Mouse (Mus musculus): ENCODE results near the gene Mtg2. TPM values are rescaled to one million over a fixed set of nuclear protein-coding genes. Genes with fewer than 3 reads are reported as not detected.

Gene Mtg2
- polyA plus RNA-seq, 1 experiment from 2014 or later: 29.4 TPM

DNA sequence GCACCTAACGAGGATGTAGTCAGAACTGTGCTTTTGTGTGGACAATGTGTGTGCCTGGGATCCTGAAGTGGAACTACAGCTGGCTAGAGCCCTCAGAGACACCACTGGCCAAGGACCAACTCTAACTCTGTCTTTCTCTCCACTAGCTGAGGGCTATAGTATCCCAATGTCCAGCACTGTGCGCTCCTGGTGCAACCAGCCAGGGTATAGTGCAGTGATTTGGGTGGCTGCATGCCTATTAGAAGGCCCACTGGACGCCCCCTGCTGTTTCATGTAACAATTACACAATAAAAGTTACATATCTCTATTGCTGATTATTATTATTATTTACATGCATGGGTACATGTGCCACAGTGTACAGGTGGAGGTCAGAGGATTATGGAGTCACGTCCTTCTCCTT, 25.1 kb upstream of the Mtg2 start:
- no peaks in the 10 kb centered on the region for H3K36me3 ChIP-seq (ENCODE audit: control insufficient read depth, insufficient read depth, low read length)
- H3K4me2 ChIP-seq (ENCODE audit: low read depth, severe bottlenecking): no peak overlapping the region
- no peak overlapping the region for H3K4me3 ChIP-seq (ENCODE audit: low read depth, low read length)
- peaks cover 15% of the 10 kb centered on the region for H3K4me1 ChIP-seq (ENCODE audit: control insufficient read depth, insufficient read depth, low read length)
- whole genome bisulfite sequencing: 58% methylated on average over 4 of the region's 4 CpGs
- ATAC-seq (ENCODE audit: insufficient number of reproducible peaks, low FRiP score, low TSS enrichment, low read depth): no peak
- no peak overlapping the region for H3K9ac ChIP-seq (ENCODE audit: low read length)
- H3K9me3 ChIP-seq (ENCODE audit: control insufficient read depth, low read length): no peaks in the 10 kb centered on the region
- H3K27ac ChIP-seq (replicated peaks; ENCODE audit: low read depth, low read length): no peak overlapping the region
- DNase-seq (ENCODE audit: low spot score): no peak
- H3K27me3 ChIP-seq (ENCODE audit: control insufficient read depth, insufficient read depth, low read length): no peaks in the 10 kb centered on the region

DNA sequence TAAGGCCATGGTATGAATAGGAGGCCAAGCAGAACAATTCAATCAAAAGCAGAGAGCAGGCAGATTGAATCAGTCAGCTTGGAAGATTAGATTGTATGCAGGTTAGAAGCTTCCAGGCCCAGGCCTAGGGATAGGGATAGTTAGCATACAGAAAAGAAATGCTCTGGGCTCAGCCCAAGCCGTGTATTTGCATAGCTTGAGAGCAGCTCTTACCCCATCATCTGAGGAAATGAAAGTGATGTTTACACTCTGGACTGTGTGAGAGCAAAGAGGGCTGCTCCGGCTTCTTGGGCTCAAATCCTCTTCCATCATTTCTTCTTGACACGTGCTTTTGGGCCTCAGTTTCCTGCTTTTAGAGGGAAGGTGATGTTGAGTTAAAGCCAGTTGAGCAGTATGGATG, 22.8 kb upstream of the Mtg2 start:
- Histone ChIP-seq H3K4me1 (ENCODE audit: control insufficient read depth, insufficient read depth, low read length) (peaks cover 6% of the 10 kb centered on the region), H3K4me2 (ENCODE audit: low read depth, severe bottlenecking) (no peak overlapping the region), H3K27me3 (ENCODE audit: control insufficient read depth, insufficient read depth, low read length) (no peaks in the 10 kb centered on the region), H3K36me3 (ENCODE audit: control insufficient read depth, insufficient read depth, low read length) (no peaks in the 10 kb centered on the region), H3K4me3 (ENCODE audit: low read depth, low read length) (no peak overlapping the region), H3K27ac (replicated peaks; ENCODE audit: low read depth, low read length) (no peak overlapping the region), H3K9ac (ENCODE audit: low read length) (no peak overlapping the region), H3K9me3 (ENCODE audit: control insufficient read depth, low read length) (no peaks in the 10 kb centered on the region)
- WGBS: 91% methylated on average over 3 of the region's 3 CpGs
- DNase-seq (ENCODE audit: low spot score): no peak
- no peak for ATAC-seq (ENCODE audit: insufficient number of reproducible peaks, low FRiP score, low TSS enrichment, low read depth)

DNA sequence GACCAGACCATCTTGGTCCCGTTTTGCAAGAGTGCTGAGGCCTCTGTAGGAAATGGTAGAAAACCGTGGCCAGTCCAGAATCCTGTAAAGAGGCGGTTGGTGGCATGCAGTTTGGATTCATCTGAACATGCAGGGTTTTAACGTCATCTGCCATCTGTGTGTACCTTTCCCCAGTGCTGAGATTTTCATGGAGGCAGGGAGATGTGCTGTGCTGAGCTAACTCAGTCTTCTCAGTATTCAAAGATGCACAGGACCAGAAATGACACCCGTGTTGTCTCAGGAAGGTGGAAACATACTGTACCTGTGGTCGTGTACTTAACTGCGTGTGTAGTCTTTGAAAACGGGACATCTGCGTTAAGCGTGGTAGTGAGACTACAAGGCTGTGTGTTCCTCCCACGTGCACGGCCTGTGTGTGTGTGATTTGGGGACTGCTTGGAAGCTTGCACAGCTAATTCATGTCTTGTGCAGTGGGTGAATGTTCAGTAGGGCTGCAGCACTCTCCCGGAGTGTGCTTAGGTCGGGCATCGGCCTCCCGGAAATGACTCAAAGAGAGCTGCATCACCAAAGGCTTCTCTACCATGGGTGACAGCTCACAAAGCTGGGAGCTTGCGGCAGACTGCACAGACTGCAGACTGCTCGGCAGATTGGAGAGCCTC, 22.3 kb upstream of the Mtg2 start:
- ATAC-seq (ENCODE audit: insufficient number of reproducible peaks, low FRiP score, low TSS enrichment, low read depth) (no peak), DNase-seq (ENCODE audit: low spot score) (no peak)
- H3K27ac ChIP-seq (replicated peaks; ENCODE audit: low read depth, low read length): no peak overlapping the region
- 93% methylated on average over 18 of the region's 18 CpGs for WGBS
- H3K4me2 ChIP-seq (ENCODE audit: low read depth, severe bottlenecking): no peak overlapping the region
- H3K27me3 ChIP-seq (ENCODE audit: control insufficient read depth, insufficient read depth, low read length): no peaks in the 10 kb centered on the region
- H3K9ac ChIP-seq (ENCODE audit: low read length): no peak overlapping the region
- H3K4me1 ChIP-seq (ENCODE audit: control insufficient read depth, insufficient read depth, low read length): peaks cover 6% of the 10 kb centered on the region
- no peaks in the 10 kb centered on the region for H3K36me3 ChIP-seq (ENCODE audit: control insufficient read depth, insufficient read depth, low read length)
- no peak overlapping the region for H3K4me3 ChIP-seq (ENCODE audit: low read depth, low read length)
- H3K9me3 ChIP-seq (ENCODE audit: control insufficient read depth, low read length): no peaks in the 10 kb centered on the region

DNA sequence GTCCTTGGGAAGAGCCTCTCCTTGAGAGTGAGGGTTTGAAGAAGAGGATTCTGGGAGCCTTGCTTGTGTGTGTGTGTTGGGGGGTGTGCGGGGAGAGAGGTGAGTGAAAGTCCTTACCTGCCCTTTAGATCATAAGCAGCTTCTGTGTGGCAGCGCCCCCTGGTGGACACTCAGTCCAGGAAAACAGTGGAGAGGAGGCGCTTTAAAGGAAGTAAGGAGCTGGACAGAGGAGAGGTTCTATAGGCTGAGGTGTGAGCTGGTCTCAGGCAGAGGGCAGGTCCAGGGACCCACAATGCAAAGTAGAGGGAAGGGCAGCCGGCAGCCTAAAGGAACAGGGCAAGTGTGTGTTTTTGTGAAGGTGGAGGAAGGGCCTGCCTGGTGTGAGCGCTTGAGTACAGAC, 19.4 kb upstream of the Mtg2 start:
- H3K36me3 ChIP-seq (ENCODE audit: control insufficient read depth, insufficient read depth, low read length): peaks cover 6% of the 10 kb centered on the region; the same call in 1 of the 2 replicates
- no peak overlapping the region for H3K4me2 ChIP-seq (ENCODE audit: low read depth, severe bottlenecking)
- no peaks in the 10 kb centered on the region for H3K4me1 ChIP-seq (ENCODE audit: control insufficient read depth, insufficient read depth, low read length)
- peak; percentile 90 for DNase-seq (ENCODE audit: low spot score)
- ATAC-seq (ENCODE audit: insufficient number of reproducible peaks, low FRiP score, low TSS enrichment, low read depth): no peak
- H3K4me3 ChIP-seq (ENCODE audit: low read depth, low read length): no peak overlapping the region
- no peak overlapping the region for H3K27ac ChIP-seq (replicated peaks; ENCODE audit: low read depth, low read length)
- no peaks in the 10 kb centered on the region for H3K27me3 ChIP-seq (ENCODE audit: control insufficient read depth, insufficient read depth, low read length)
- H3K9me3 ChIP-seq (ENCODE audit: control insufficient read depth, low read length): no peaks in the 10 kb centered on the region
- no peak overlapping the region for H3K9ac ChIP-seq (ENCODE audit: low read length)
- 26% methylated on average over 5 of the region's 5 CpGs for WGBS

DNA sequence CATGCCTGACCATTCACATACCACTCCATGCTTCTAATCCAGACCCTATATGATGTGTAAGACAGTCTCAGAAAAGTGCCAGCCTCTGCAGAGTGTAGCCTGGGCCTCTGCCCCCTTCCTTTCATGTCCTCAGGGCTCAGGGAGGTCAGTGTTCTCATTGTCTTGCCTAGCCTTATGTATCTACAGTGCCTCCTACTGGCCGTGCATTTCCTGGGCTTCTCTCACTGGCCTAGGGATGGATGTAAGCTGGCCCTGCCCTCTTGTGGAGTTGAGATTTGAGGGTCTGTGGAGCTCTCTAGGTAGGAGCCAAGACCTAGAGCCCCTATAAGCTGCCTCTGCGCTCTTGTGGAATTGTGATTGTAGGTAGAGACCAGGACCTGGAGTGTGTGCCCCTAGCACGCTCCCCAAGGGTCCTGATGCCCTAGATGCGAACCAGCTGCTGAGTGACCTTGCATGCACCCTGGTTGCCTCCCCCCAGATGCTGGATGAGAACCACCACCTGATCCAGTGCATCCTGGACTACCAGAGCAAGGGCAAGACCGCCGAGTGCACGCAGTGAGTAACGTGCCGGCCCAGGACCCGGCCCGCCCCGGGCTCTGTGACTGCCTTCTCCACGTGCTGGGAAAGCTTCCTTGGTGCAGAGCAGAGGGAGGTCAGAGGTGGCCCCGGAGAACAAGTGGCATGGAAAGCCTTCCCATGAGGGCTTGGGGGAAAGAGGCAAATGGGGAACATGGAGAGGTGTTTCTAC, 18.2 kb upstream of the Mtg2 start:
- Histone ChIP-seq H3K4me2 (ENCODE audit: low read depth, severe bottlenecking) (no peak overlapping the region), H3K27me3 (ENCODE audit: control insufficient read depth, insufficient read depth, low read length) (no peaks in the 10 kb centered on the region), H3K4me3 (ENCODE audit: low read depth, low read length) (no peak overlapping the region), H3K4me1 (ENCODE audit: control insufficient read depth, insufficient read depth, low read length) (no peaks in the 10 kb centered on the region), H3K36me3 (ENCODE audit: control insufficient read depth, insufficient read depth, low read length) (peaks cover 10% of the 10 kb centered on the region; the same call in 1 of the 2 replicates), H3K27ac (replicated peaks; ENCODE audit: low read depth, low read length) (no peak overlapping the region), H3K9ac (ENCODE audit: low read length) (no peak overlapping the region), H3K9me3 (ENCODE audit: control insufficient read depth, low read length) (no peaks in the 10 kb centered on the region)
- 93% methylated on average over 14 of the region's 14 CpGs for WGBS
- ATAC-seq (ENCODE audit: insufficient number of reproducible peaks, low FRiP score, low TSS enrichment, low read depth) (no peak), DNase-seq (ENCODE audit: low spot score) (no peak)

DNA sequence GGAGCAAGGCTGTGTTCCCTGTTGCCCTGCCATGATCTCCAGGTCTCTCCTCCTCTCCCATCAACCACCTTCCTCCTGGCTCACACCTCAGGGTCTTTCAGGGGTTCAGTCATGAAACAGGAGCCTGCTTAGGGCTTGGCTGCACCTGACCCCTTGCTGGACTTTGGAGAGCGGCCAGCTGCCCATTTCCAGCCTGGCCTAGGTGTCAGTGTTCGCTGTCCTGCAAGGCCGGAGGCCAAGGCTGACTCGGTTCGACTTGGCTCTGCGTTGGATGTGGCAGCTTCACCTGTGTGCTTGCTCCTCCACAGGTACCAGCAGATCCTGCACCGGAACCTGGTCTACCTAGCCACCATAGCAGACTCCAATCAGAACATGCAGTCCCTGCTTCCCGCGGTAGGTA, 17.4 kb upstream of the Mtg2 start:
- Histone ChIP-seq H3K9me3 (ENCODE audit: control insufficient read depth, low read length) (no peaks in the 10 kb centered on the region), H3K4me2 (ENCODE audit: low read depth, severe bottlenecking) (no peak overlapping the region), H3K36me3 (ENCODE audit: control insufficient read depth, insufficient read depth, low read length) (peaks cover 17% of the 10 kb centered on the region; the same call in 1 of the 2 replicates), H3K4me1 (ENCODE audit: control insufficient read depth, insufficient read depth, low read length) (no peaks in the 10 kb centered on the region), H3K4me3 (ENCODE audit: low read depth, low read length) (no peak overlapping the region), H3K27ac (replicated peaks; ENCODE audit: low read depth, low read length) (no peak overlapping the region), H3K9ac (ENCODE audit: low read length) (no peak overlapping the region), H3K27me3 (ENCODE audit: control insufficient read depth, insufficient read depth, low read length) (no peaks in the 10 kb centered on the region)
- no peak for ATAC-seq (ENCODE audit: insufficient number of reproducible peaks, low FRiP score, low TSS enrichment, low read depth)
- no peak for DNase-seq (ENCODE audit: low spot score)
- 95% methylated on average over 9 of the region's 9 CpGs for WGBS

DNA sequence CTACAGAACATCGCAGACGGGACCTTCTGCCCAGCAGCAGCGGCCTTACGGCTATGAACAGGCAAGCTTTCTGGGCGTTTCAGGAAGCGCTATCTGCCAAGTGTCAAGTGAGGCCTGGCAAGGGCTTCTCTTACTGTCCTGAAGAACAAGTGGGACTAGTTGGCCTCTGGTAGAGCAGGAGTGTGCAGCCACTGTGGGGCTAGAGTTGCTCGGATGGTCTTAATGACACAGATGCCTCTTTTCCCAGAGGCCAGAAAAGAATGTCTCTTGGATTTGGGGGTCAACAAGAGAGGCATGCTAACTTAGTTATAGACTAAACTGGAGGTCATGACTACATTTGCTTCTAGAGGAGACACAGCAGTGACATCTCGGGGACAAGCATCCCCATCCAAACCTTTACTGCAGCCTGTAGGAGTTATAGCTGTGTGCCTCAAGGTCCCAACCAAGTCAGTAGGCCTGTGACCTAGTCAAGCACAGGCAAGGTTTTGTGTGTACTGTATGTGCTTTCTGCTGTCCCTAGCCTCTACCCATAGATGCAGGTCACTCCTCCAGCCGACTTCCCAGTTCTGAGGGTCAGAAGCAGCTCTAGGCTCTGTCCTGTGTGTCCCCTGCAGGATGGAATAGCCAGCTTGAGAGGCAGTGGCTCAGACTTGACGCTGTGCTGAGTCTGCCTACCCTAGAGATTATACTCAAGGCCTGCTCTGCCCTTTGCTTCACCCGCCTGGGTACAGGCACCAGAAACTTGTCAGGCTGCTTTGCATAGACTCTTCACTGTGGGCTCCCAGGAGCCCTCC, 6.9 kb upstream of the Mtg2 start:
- DNase-seq (ENCODE audit: low spot score): no peak
- ATAC-seq (ENCODE audit: insufficient number of reproducible peaks, low FRiP score, low TSS enrichment, low read depth): no peak
- no peak overlapping the region for H3K4me2 ChIP-seq (ENCODE audit: low read depth, severe bottlenecking)
- no peak overlapping the region for H3K9ac ChIP-seq (ENCODE audit: low read length)
- peaks cover 20% of the 10 kb centered on the region for H3K36me3 ChIP-seq (ENCODE audit: control insufficient read depth, insufficient read depth, low read length)
- no peak overlapping the region for H3K27ac ChIP-seq (replicated peaks; ENCODE audit: low read depth, low read length)
- WGBS: 93% methylated on average over 11 of the region's 11 CpGs
- H3K4me3 ChIP-seq (ENCODE audit: low read depth, low read length): no peak overlapping the region
- H3K27me3 ChIP-seq (ENCODE audit: control insufficient read depth, insufficient read depth, low read length): no peaks in the 10 kb centered on the region
- no peaks in the 10 kb centered on the region for H3K4me1 ChIP-seq (ENCODE audit: control insufficient read depth, insufficient read depth, low read length)
- no peaks in the 10 kb centered on the region for H3K9me3 ChIP-seq (ENCODE audit: control insufficient read depth, low read length)

DNA sequence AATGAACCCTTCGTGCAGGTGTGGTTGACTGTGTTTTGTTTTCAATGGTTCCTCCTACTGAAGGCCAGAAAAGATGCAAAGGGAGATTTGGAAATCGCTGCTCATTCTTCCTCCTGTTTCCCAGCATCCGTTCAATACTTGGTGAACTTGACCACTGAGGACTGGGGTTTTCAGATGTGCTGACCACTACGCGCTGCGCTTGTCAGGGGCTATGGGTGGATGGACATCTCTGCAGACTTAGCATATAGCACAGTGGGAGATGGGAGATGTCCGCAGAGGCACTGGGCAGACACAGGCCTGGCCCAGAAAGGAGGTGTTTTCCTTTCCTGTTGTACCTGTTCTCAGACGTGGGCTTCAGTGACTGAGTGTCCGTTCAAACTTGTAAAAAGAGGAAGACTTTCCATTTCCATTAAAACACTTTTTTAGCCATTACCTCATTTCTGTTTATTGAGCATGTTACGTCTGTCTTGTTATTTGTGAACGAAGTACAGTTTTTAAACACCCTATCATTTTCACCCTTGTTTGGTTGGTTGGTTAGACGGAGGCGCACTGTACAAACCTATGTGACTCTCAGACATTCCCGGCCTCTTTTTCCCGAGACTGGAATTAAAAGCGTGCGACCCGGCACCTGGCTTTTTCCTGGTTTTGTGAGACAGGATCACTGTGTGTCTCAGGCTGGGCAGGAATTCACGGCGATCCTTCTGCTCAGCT, 463 bp upstream of the Mtg2 start:
- Histone ChIP-seq H3K36me3 (ENCODE audit: control insufficient read depth, insufficient read depth, low read length) (no peaks in the 10 kb centered on the region), H3K4me3 (ENCODE audit: low read depth, low read length) (peak overlapping the region; percentile 73), H3K9me3 (ENCODE audit: control insufficient read depth, low read length) (no peaks in the 10 kb centered on the region), H3K27ac (replicated peaks; ENCODE audit: low read depth, low read length) (no peak overlapping the region), H3K27me3 (ENCODE audit: control insufficient read depth, insufficient read depth, low read length) (no peaks in the 10 kb centered on the region), H3K4me2 (ENCODE audit: low read depth, severe bottlenecking) (peak overlapping the region; percentile 53), H3K4me1 (ENCODE audit: control insufficient read depth, insufficient read depth, low read length) (peaks cover 6% of the 10 kb centered on the region; the same call in 1 of the 2 replicates), H3K9ac (ENCODE audit: low read length) (peak overlapping the region; percentile 73)
- ATAC-seq (ENCODE audit: insufficient number of reproducible peaks, low FRiP score, low TSS enrichment, low read depth) (peak; percentile 71), DNase-seq (ENCODE audit: low spot score) (no peak)
- 38% methylated on average over 20 of the region's 20 CpGs for WGBS

Measured in limb, embryonic 11.5 days (tissue).